Mouse (Mus musculus) G1E (cell line): ENCODE measurements around the gene Gm42906. TPM values are rescaled to one million over a fixed set of nuclear protein-coding genes. Genes with fewer than 3 reads are reported as not detected.

Source experiments
- ATAC-seq: 2 replicates; pipeline ENCODE4 v1.8.0; 2016; ENCODE audit warnings: mild to moderate bottlenecking; ENCODE audit not compliant: insufficient number of reproducible peaks, poor library complexity, low FRiP score, severe bottlenecking; ENCODE audit errors: extremely low read depth
- DNase-seq: peaks from one replicate; pipeline ENCODE4 v3.0.0; 2012; ENCODE audit warnings: low spot score
- H3K27me3 ChIP-seq: 2 replicates; pipeline ENCODE4 v1.6.1; 2012; ENCODE audit warnings: mild to moderate bottlenecking, low read length, inconsistent platforms; ENCODE audit not compliant: insufficient read depth
- H3K36me3 ChIP-seq: replicated peaks from 2 replicates; pipeline ENCODE3; 2012; ENCODE audit warnings: mild to moderate bottlenecking, inconsistent platforms
- H3K4me1 ChIP-seq: 2 replicates; pipeline ENCODE4 v1.6.1; 2012; ENCODE audit warnings: low read depth, low read length, inconsistent platforms, mixed read lengths; ENCODE audit not compliant: insufficient read depth
- H3K4me3 ChIP-seq: 2 replicates; pipeline ENCODE4 v1.5.1; 2012; ENCODE audit warnings: low read depth, mild to moderate bottlenecking, inconsistent platforms, low read length, moderate library complexity, mixed read lengths
- H3K9me3 ChIP-seq: replicated peaks from 2 replicates; pipeline ENCODE4 v1.6.1; 2012; ENCODE audit warnings: inconsistent platforms
- CTCF ChIP-seq: IDR thresholded peaks from 2 replicates; pipeline ENCODE4 v1.5.1; 2012; ENCODE audit warnings: low read depth, low read length, inconsistent platforms, mixed read lengths
- GATA1 ChIP-seq: IDR thresholded peaks from 2 replicates; pipeline ENCODE4 v1.6.1; 2012; ENCODE audit warnings: borderline replicate concordance, low read length, inconsistent platforms, mixed read lengths
- GATA2 ChIP-seq: IDR thresholded peaks from 2 replicates; pipeline ENCODE4 v1.6.1; 2012; ENCODE audit warnings: low read depth, low read length, inconsistent platforms, borderline replicate concordance
- POLR2AphosphoS5 ChIP-seq: IDR thresholded peaks from 2 replicates; pipeline ENCODE4 v1.6.1; 2012; ENCODE audit warnings: low read depth, low read length, inconsistent platforms; ENCODE audit not compliant: insufficient replicate concordance
- TAL1 ChIP-seq: conservative IDR thresholded peaks from 2 replicates; pipeline ENCODE4 v1.6.1; 2012; ENCODE audit warnings: low read depth, low read length, inconsistent platforms, mixed read lengths
- polyA plus RNA-seq: library from polyadenylated mRNA; stranded (reverse); fragments of >175 nt; gene quantifications from 2 replicates; pipeline ENCODE4 v1.2.3, GENCODE M21; 2012
- total RNA-seq, 2 experiments: library from RNA; stranded (forward) in 1 of 2; stranded (reverse) in 1 of 2; fragments of 200-1000 nt in 1 of 2; fragments of >200 nt in 1 of 2; fragmentation: Nextera tagmentation in 1 of 2; gene quantifications; 2 replicates each; pipeline ENCODE4 v1.2.3; 2014 to 2017

Gene Gm42906
- total and polyA plus RNA-seq, 3 experiments = not detected

- Histone ChIP-seq H3K4me3 (no peak overlapping the region), H3K9me3 (no peaks in the 10 kb centered on the region; the same call in none of the 2 replicates), H3K36me3 (no peaks in the 10 kb centered on the region), H3K27me3 (no peaks in the 10 kb centered on the region), H3K4me1 (no peaks in the 10 kb centered on the region)
- ATAC-seq = no peak
- DNase-seq = no peak
- no peak for TF ChIP-seq TAL1
- TF ChIP-seq GATA1 = no peak
- TF ChIP-seq GATA2 = no peak
- no peak for TF ChIP-seq POLR2AphosphoS5
- no peak for TF ChIP-seq CTCF
Observed at GRCm38 (mm10) chr5:151196603-151197272, 231.2 kb downstream of the Gm42906 start.

DNA sequence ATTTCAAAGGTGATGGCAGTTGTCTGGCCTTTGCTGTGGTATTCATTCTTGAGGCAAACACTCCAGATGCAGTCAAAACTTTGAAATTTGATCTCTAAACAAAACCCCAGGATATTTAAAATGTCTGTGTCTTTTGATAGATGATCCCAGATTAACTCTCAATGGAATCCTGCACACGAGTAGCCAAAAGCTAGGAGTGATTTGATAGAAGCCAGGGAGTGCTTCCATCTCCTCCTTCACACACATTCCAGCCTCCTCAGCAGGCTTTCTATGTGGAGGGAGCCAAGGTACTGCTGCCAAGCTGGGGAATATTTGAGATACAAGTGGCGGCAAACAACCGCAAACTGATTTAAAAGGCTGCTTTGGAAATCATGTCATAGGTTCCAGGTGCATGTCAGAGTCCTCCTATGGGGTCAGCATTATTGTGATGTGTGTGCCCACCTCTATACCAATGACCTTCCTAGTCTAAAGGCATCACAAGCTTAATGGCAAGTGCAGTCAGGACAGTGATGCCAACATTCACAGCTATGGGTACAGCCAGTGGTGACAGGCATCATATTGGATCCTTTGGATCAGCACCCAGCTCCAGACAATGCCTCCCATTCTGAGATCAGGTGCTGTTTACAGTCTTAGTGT, 234.0 kb downstream of the Gm42906 start:
- H3K4me1 ChIP-seq = no peaks in the 10 kb centered on the region
- no peaks in the 10 kb centered on the region for H3K36me3 ChIP-seq
- ATAC-seq = no peak
- H3K9me3 ChIP-seq = peaks cover 4% of the 10 kb centered on the region
- no peak overlapping the region for H3K4me3 ChIP-seq
- DNase-seq = no peak
- H3K27me3 ChIP-seq = no peaks in the 10 kb centered on the region
- TF ChIP-seq POLR2AphosphoS5 = no peak
- TF ChIP-seq GATA2 = no peak
- TF ChIP-seq TAL1 = no peak
- TF ChIP-seq GATA1 = no peak
- no peak for TF ChIP-seq CTCF

- H3K27me3 ChIP-seq = no peaks in the 10 kb centered on the region
- DNase-seq = no peak
- no peak overlapping the region for H3K4me3 ChIP-seq
- no peak for ATAC-seq
- H3K9me3 ChIP-seq = peaks cover 6% of the 10 kb centered on the region
- H3K4me1 ChIP-seq = no peaks in the 10 kb centered on the region
- no peaks in the 10 kb centered on the region for H3K36me3 ChIP-seq
- TF ChIP-seq POLR2AphosphoS5 (no peak), GATA1 (no peak), GATA2 (no peak), TAL1 (no peak), CTCF (no peak)
Observed at GRCm38 (mm10) chr5:151192266-151192665, 235.7 kb downstream of the Gm42906 start.

- DNase-seq (no peak), ATAC-seq (no peak)
- TF ChIP-seq GATA1 (no peak), POLR2AphosphoS5 (no peak), CTCF (no peak), GATA2 (no peak), TAL1 (no peak)
- Histone ChIP-seq H3K4me3 (no peak overlapping the region), H3K36me3 (no peaks in the 10 kb centered on the region), H3K4me1 (no peaks in the 10 kb centered on the region), H3K27me3 (no peaks in the 10 kb centered on the region), H3K9me3 (peaks cover 8% of the 10 kb centered on the region)
Observed at GRCm38 (mm10) chr5:151190764-151191163, 237.2 kb downstream of the Gm42906 start.

DNA sequence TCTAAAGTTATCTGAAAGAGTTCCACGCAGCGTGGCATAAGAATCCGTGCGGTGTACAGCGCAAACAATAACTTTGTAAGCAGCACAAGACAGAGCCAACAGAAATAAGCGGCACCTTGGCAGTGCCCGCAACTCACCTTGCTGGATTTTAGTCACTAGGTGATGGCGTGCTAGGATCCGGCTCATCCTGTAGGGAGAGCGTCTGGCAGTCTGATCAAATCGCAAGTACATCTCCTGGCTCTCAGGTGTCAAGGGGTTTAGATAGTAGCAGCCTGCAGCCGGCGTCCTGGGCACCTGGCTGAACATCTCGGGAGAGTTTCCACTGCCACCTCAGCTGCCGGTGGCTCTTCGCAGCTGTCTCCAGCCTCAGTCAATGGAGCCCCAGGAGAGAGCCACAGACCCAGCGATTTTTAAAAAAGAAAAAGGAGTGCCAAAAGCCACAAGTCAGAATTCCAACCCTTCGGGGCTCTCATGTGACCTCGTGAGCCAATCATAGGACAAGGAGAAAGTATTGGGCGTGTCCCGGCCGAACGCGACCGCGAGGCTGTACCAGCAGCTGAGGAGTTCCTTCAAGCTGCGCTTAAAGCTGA, 238.1 kb downstream of the Gm42906 start:
- TF ChIP-seq POLR2AphosphoS5 (no peak), GATA2 (no peak), CTCF (no peak), TAL1 (no peak), GATA1 (no peak)
- no peaks in the 10 kb centered on the region for H3K4me1 ChIP-seq
- ATAC-seq (no peak), DNase-seq (no peak)
- no peaks in the 10 kb centered on the region for H3K36me3 ChIP-seq
- no peak overlapping the region for H3K4me3 ChIP-seq
- H3K9me3 ChIP-seq = peaks cover 10% of the 10 kb centered on the region
- no peaks in the 10 kb centered on the region for H3K27me3 ChIP-seq

DNA sequence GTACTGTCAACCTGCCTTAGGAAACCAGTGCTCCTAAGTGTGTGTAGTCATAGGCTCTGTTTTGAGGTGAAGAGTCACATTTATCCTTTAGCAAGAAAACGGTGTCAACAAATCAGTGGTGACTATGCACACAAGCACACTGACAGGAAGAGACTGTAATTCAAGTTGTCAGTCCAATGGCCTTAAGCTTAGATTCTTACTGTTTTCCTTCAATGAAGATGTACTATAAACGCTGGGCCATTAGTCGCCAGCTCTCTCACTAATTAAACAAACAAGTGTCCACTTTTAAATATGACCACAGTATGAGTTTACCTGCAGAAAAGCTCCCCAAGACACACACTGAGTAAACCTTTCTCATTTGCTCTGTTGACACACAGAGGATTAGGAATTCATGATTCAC, 238.6 kb downstream of the Gm42906 start:
- H3K4me3 ChIP-seq = no peak overlapping the region
- H3K4me1 ChIP-seq = no peaks in the 10 kb centered on the region
- H3K27me3 ChIP-seq = no peaks in the 10 kb centered on the region
- TF ChIP-seq GATA2 (no peak), GATA1 (no peak), TAL1 (no peak), CTCF (no peak), POLR2AphosphoS5 (no peak)
- H3K36me3 ChIP-seq = no peaks in the 10 kb centered on the region
- peaks cover 10% of the 10 kb centered on the region for H3K9me3 ChIP-seq
- DNase-seq = no peak
- ATAC-seq = no peak
